ENCODE assay signal across 8 mouse cellular contexts in the genomic region with DNA sequence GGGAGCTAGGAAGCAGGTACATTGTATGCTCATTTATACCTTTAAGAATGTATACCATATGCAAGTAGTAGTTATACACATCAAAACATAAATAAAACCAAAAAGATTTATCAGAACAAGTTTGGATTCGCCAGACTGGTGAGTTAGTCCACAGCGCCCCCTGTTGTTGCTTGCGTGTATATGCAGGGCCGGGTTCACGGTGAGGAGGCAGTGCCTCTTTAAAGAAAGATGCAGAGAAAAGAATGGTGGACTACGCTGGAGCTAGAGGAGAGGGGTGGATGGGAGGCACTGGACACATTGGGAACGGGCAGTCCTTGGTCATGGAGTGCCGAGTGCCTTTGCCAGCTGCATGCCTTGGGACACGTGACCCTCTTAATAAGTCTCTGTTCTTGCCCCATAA. TPM values are rescaled to one million over a fixed set of nuclear protein-coding genes. Genes with fewer than 3 reads are reported as not detected.
DNase-seq lines count a peak whose midpoint lies in the region; ATAC-seq and TF ChIP-seq lines count a peak whose summit lies in the region.

No protein-coding gene starts in this region.

- no peak overlapping the region for H3K4me2 ChIP-seq in midbrain, embryonic 14.5 days (ENCODE audit: low read length)
- no peak overlapping the region for H3K4me2 ChIP-seq in midbrain, embryonic 13.5 days (replicated peaks)
- no peak overlapping the region for H3K4me2 ChIP-seq in limb, embryonic 11.5 days (ENCODE audit: low read depth, severe bottlenecking)

- TF ChIP-seq CTCF in kidney, adult 2 months (conservative IDR thresholded peaks at IDR 0.05; ENCODE audit: insufficient read depth, insufficient read length, low read depth, low read length): peak; percentile 86

- peak; percentile 88 for DNase-seq in midbrain, embryonic 14.5 days
- peak; percentile 41 for DNase-seq in c-Kit-positive CD71-positive TER-119-negative erythroid progenitor cells, embryonic 14.5 days (ENCODE audit: low read depth)
- DNase-seq in frontal cortex, adult 2 months (ENCODE audit: extremely low spot score in 1 of 2, low spot score in 1 of 2): peak; percentile 16 to 87
- DNase-seq in kidney, adult 2 months: peak; percentile 58
- peak; percentile 90 for DNase-seq in limb, embryonic 11.5 days (ENCODE audit: low spot score)
- DNase-seq in ovary, postnatal 36 days (ENCODE audit: low spot score): peak; percentile 69
- DNase-seq in urinary bladder, postnatal 25 days (ENCODE audit: low spot score): peak; percentile 80

- ATAC-seq in midbrain, embryonic 14.5 days (ENCODE audit: low FRiP score, low TSS enrichment): no peak
- ATAC-seq in midbrain, embryonic 13.5 days: no peak
- ATAC-seq in limb, embryonic 11.5 days (ENCODE audit: insufficient number of reproducible peaks, low FRiP score, low TSS enrichment, low read depth): 0 out of 2 replicates have a peak, but pooled peaks have one; percentile 35

- 2% methylated on average over 9 of the region's 9 CpGs for WGBS in midbrain, embryonic 14.5 days
- 3% methylated on average over 9 of the region's 9 CpGs for whole genome bisulfite sequencing in midbrain, embryonic 13.5 days
- 3% methylated on average over 9 of the region's 9 CpGs for WGBS in kidney, adult 2 months
- WGBS in limb, embryonic 11.5 days: 3% methylated on average over 9 of the region's 9 CpGs

- H3K27ac ChIP-seq in midbrain, embryonic 14.5 days (replicated peaks; ENCODE audit: low read depth, low read length): no peak overlapping the region
- no peak overlapping the region for H3K27ac ChIP-seq in midbrain, embryonic 13.5 days
- no peak overlapping the region for H3K27ac ChIP-seq in kidney, adult 2 months (ENCODE audit: insufficient read depth, low read depth, low read length)
- no peak overlapping the region for H3K27ac ChIP-seq in limb, embryonic 11.5 days (replicated peaks; ENCODE audit: low read depth, low read length)

- no peaks in the 10 kb centered on the region for H3K4me1 ChIP-seq in midbrain, embryonic 14.5 days (ENCODE audit: control insufficient read depth, insufficient read depth, low read length)
- no peaks in the 10 kb centered on the region for H3K4me1 ChIP-seq in midbrain, embryonic 13.5 days (replicated peaks)
- H3K4me1 ChIP-seq in kidney, adult 2 months (ENCODE audit: control insufficient read depth, insufficient read depth, low read length): no peaks in the 10 kb centered on the region
- peaks cover 3% of the 10 kb centered on the region; the same call in 1 of the 2 replicates for H3K4me1 ChIP-seq in limb, embryonic 11.5 days (ENCODE audit: control insufficient read depth, insufficient read depth, low read length)

- no peak for TF ChIP-seq POLR2A in kidney, adult 2 months (IDR thresholded peaks at IDR 0.05; ENCODE audit: low read depth, low read length)

- no peaks in the 10 kb centered on the region for H3K36me3 ChIP-seq in midbrain, embryonic 14.5 days (ENCODE audit: control insufficient read depth, insufficient read depth, low read length)
- H3K36me3 ChIP-seq in midbrain, embryonic 13.5 days: no peaks in the 10 kb centered on the region
- no peaks in the 10 kb centered on the region for H3K36me3 ChIP-seq in kidney, adult 2 months (ENCODE audit: control insufficient read depth, insufficient read depth, low read length)
- no peaks in the 10 kb centered on the region for H3K36me3 ChIP-seq in limb, embryonic 11.5 days (ENCODE audit: control insufficient read depth, insufficient read depth, low read length)

- no peak overlapping the region for H3K4me3 ChIP-seq in midbrain, embryonic 14.5 days (replicated peaks; ENCODE audit: low read depth, low read length)
- no peak overlapping the region for H3K4me3 ChIP-seq in midbrain, embryonic 13.5 days (replicated peaks)
- no peak overlapping the region for H3K4me3 ChIP-seq in kidney, adult 2 months (ENCODE audit: insufficient read depth, low read depth, low read length)
- no peak overlapping the region for H3K4me3 ChIP-seq in limb, embryonic 11.5 days (ENCODE audit: low read depth, low read length)

- no peaks in the 10 kb centered on the region for H3K27me3 ChIP-seq in midbrain, embryonic 14.5 days (ENCODE audit: control insufficient read depth, insufficient read depth, low read length)
- no peaks in the 10 kb centered on the region for H3K27me3 ChIP-seq in midbrain, embryonic 13.5 days
- H3K27me3 ChIP-seq in kidney, adult 2 months (replicated peaks; ENCODE audit: control insufficient read depth, insufficient read depth, low read length): no peaks in the 10 kb centered on the region
- H3K27me3 ChIP-seq in limb, embryonic 11.5 days (ENCODE audit: control insufficient read depth, insufficient read depth, low read length): no peaks in the 10 kb centered on the region

- H3K9ac ChIP-seq in midbrain, embryonic 14.5 days (replicated peaks; ENCODE audit: low read length): no peak overlapping the region
- no peak overlapping the region for H3K9ac ChIP-seq in midbrain, embryonic 13.5 days (replicated peaks)
- H3K9ac ChIP-seq in limb, embryonic 11.5 days (ENCODE audit: low read length): no peak overlapping the region

- no peaks in the 10 kb centered on the region for H3K9me3 ChIP-seq in midbrain, embryonic 14.5 days (ENCODE audit: control insufficient read depth, low read length)
- no peaks in the 10 kb centered on the region for H3K9me3 ChIP-seq in midbrain, embryonic 13.5 days
- no peaks in the 10 kb centered on the region for H3K9me3 ChIP-seq in limb, embryonic 11.5 days (ENCODE audit: control insufficient read depth, low read length)

RNA-seq across cellular contexts. Expression of gene Meioc, which starts 12.1 kb away (rescaled TPM):
- polyA plus RNA-seq in midbrain, embryonic 14.5 days (2014; fragmentation: Nextera tagmentation; extraction: Ambion mirVana): 0.12 TPM in 1 of 2 replicates, not detected in the other
- polyA plus RNA-seq in midbrain, embryonic 13.5 days (2015; fragmentation: Nextera tagmentation; extraction: Ambion mirVana): 0.04 and 0.05 TPM in 2 replicates
- polyA plus RNA-seq in frontal cortex, adult 2 months (2012; rRNA removed): 0.02 TPM in 1 of 2 replicates, not detected in the other
- not detected in 2 replicates for polyA plus RNA-seq in kidney, adult 2 months (2012; rRNA removed)
- polyA plus RNA-seq in limb, embryonic 11.5 days (2014; fragmentation: Nextera tagmentation; extraction: Ambion mirVana): 0.35 and 1.2 TPM in 2 replicates

RNA-seq across cellular contexts. Expression of gene Ccdc43, which starts 46.2 kb away (rescaled TPM):
- polyA plus RNA-seq in midbrain, embryonic 14.5 days (2014; fragmentation: Nextera tagmentation; extraction: Ambion mirVana): 38.8 and 42.4 TPM in 2 replicates
- 41.6 and 49.1 TPM in 2 replicates for polyA plus RNA-seq in midbrain, embryonic 13.5 days (2015; fragmentation: Nextera tagmentation; extraction: Ambion mirVana)
- 18.3 and 24.0 TPM in 2 replicates for polyA plus RNA-seq in frontal cortex, adult 2 months (2012; rRNA removed)
- polyA plus RNA-seq in kidney, adult 2 months (2012; rRNA removed): 6.7 and 8.4 TPM in 2 replicates
- 58.4 and 64.1 TPM in 2 replicates for polyA plus RNA-seq in limb, embryonic 11.5 days (2014; fragmentation: Nextera tagmentation; extraction: Ambion mirVana)

RNA-seq across cellular contexts. Expression of gene Fzd2, which starts 47.2 kb away (rescaled TPM):
- 7.2 and 8.0 TPM in 2 replicates for polyA plus RNA-seq in midbrain, embryonic 14.5 days (2014; fragmentation: Nextera tagmentation; extraction: Ambion mirVana)
- polyA plus RNA-seq in midbrain, embryonic 13.5 days (2015; fragmentation: Nextera tagmentation; extraction: Ambion mirVana): 10.8 and 13.2 TPM in 2 replicates
- 12.1 and 13.3 TPM in 2 replicates for polyA plus RNA-seq in frontal cortex, adult 2 months (2012; rRNA removed)
- polyA plus RNA-seq in kidney, adult 2 months (2012; rRNA removed): 8.5 and 12.2 TPM in 2 replicates
- polyA plus RNA-seq in limb, embryonic 11.5 days (2014; fragmentation: Nextera tagmentation; extraction: Ambion mirVana): 57.2 and 57.4 TPM in 2 replicates
